Mouse (Mus musculus): ENCODE results near the gene Mia3.

DNA sequence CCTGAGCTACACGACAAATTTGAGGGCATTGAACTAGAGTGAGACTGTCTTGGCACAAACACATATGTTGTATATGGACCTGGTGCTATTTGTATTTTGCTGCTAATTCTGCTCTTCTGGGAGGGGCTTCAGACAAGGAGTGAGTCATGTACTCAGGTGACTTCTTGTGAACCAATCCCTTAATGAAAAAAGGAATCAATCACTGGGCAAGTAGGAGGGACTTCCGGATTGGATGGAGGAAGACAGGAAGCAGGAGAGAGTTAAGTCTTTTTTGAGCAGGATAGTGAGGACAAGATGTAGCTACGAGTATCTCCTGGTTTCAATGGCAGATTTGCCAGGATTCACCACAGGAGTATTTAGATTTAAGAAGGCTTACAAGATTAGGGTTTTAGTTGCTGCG, 79.8 kb downstream of the Mia3 start:
- no peak for TF ChIP-seq CTCF (IDR thresholded peaks at IDR 0.05; ENCODE audit: borderline replicate concordance, control insufficient read depth, extremely low read depth, insufficient read depth, low read length, poor library complexity)
- no peak for TF ChIP-seq POLR2A (IDR thresholded peaks at IDR 0.05; ENCODE audit: control insufficient read depth, extremely low read depth, insufficient read depth, low read length, poor library complexity)
